Mouse (Mus musculus): ENCODE results near the gene Eva1b. TPM values are rescaled to one million over a fixed set of nuclear protein-coding genes. Genes with fewer than 3 reads are reported as not detected.

Eva1b gene
- total RNA-seq, 4 experiments from 2014 or later: 21.1 to 32.2 (median 27.0) TPM

GRCm38 (mm10) chr4:126120052-126120451 lies 27.5 kb upstream of the Eva1b start:
- DNase-seq: no peak

- DNase-seq: no peak
Observed at GRCm38 (mm10) chr4:126120506-126120905, 27.0 kb upstream of the Eva1b start.

GRCm38 (mm10) chr4:126123309-126124040 lies 24.1 kb upstream of the Eva1b start:
- DNase-seq: no peak

GRCm38 (mm10) chr4:126130502-126130901 lies 17.0 kb upstream of the Eva1b start:
- no peak for DNase-seq

GRCm38 (mm10) chr4:126131290-126132121 lies 16.0 kb upstream of the Eva1b start:
- peak; percentile 75 for DNase-seq

- DNase-seq: no peak
Observed at GRCm38 (mm10) chr4:126132636-126133264, 14.8 kb upstream of the Eva1b start.

- no peak for DNase-seq
Observed at GRCm38 (mm10) chr4:126134236-126134635, 13.3 kb upstream of the Eva1b start.

- DNase-seq: no peak
Observed at GRCm38 (mm10) chr4:126134639-126135038, 12.9 kb upstream of the Eva1b start.

GRCm38 (mm10) chr4:126137773-126138172 lies 9.8 kb upstream of the Eva1b start:
- no peak for DNase-seq

GRCm38 (mm10) chr4:126141021-126141420 lies 6.5 kb upstream of the Eva1b start:
- no peak for DNase-seq

GRCm38 (mm10) chr4:126145396-126145795 lies 2.1 kb upstream of the Eva1b start:
- no peak for DNase-seq

- DNase-seq: no peak
Observed at GRCm38 (mm10) chr4:126146974-126147532, 491 bp upstream of the Eva1b start.

GRCm38 (mm10) chr4:126148161-126148961 lies 817 bp downstream of the Eva1b start:
- peak; percentile 50 for DNase-seq

GRCm38 (mm10) chr4:126149041-126149676 lies 1.6 kb downstream of the Eva1b start:
- DNase-seq: no peak

- DNase-seq: no peak
Observed at GRCm38 (mm10) chr4:126149798-126150197, 2.3 kb downstream of the Eva1b start.

GRCm38 (mm10) chr4:126150297-126150948 lies 2.9 kb downstream of the Eva1b start:
- DNase-seq: peak; percentile 72

- DNase-seq: no peak
Observed at GRCm38 (mm10) chr4:126150949-126151320, 3.4 kb downstream of the Eva1b start.

GRCm38 (mm10) chr4:126151701-126152440 lies 4.3 kb downstream of the Eva1b start:
- no peak for DNase-seq

- no peak for DNase-seq
Observed at GRCm38 (mm10) chr4:126152864-126153263, 5.3 kb downstream of the Eva1b start.

GRCm38 (mm10) chr4:126155183-126155582 lies 7.6 kb downstream of the Eva1b start:
- no peak for DNase-seq

Measured in adrenal gland, adult 8-10 months (tissue).